Mouse (Mus musculus) hindbrain, embryonic 12.5 days (tissue): ENCODE measurements around the gene Bbs9. TPM values are rescaled to one million over a fixed set of nuclear protein-coding genes. Genes with fewer than 3 reads are reported as not detected.
"Not testable (repeated sequence)": the region's sequence is repeated elsewhere in the genome, so short reads cannot be mapped to it uniquely, and the experiment has no call there.

Experiments used
- ATAC-seq: fragments of 200-750 bp; cut with Nextera tagmentation; 2 replicates; pipeline ENCODE4 v1.8.0; 2017; ENCODE audit warnings: moderate TSS enrichment; ENCODE audit not compliant: low FRiP score
- H3K27ac ChIP-seq: fragments of 300-500 bp; sonication (generic); 2 replicates; pipeline ENCODE4 v1.5.1; 2016; ENCODE audit warnings: mild to moderate bottlenecking
- H3K27me3 ChIP-seq: fragments of 300-500 bp; sonication (generic); 2 replicates; pipeline ENCODE4 v1.6.1; 2016; ENCODE audit warnings: mild to moderate bottlenecking
- H3K36me3 ChIP-seq: fragments of 300-500 bp; sonication (generic); 2 replicates; pipeline ENCODE4 v1.6.1; 2016; ENCODE audit warnings: mild to moderate bottlenecking
- H3K4me1 ChIP-seq: fragments of 300-500 bp; sonication (generic); 2 replicates; pipeline ENCODE4 v1.6.1; 2016
- H3K4me2 ChIP-seq: fragments of 300-500 bp; sonication (generic); replicated peaks from 2 replicates; pipeline ENCODE4 v1.6.1; 2016; ENCODE audit warnings: mild to moderate bottlenecking
- H3K4me3 ChIP-seq: fragments of 300-500 bp; sonication (generic); 2 replicates; pipeline ENCODE4 v1.5.1; 2016; ENCODE audit warnings: mild to moderate bottlenecking
- H3K9ac ChIP-seq: fragments of 300-500 bp; sonication (generic); 2 replicates; pipeline ENCODE4 v1.6.1; 2016; ENCODE audit warnings: mild to moderate bottlenecking, moderate library complexity
- H3K9me3 ChIP-seq: fragments of 300-500 bp; sonication (generic); replicated peaks from 2 replicates; pipeline ENCODE4 v1.6.1; 2016; ENCODE audit warnings: mild to moderate bottlenecking
- WGBS: fragments of 180-500 bp; shearing (Covaris S2); methylation state at CpG from one replicate; pipeline ENCODE4 v1.1.7; 2016; 5-methylcytosine and 5-hydroxymethylcytosine counted together
- polyA plus RNA-seq: library from polyadenylated mRNA; unstranded; fragments of >200 nt; fragmentation: Nextera tagmentation; extraction: Ambion mirVana; gene quantifications from 2 replicates; pipeline ENCODE4 v1.2.1, GENCODE M21; 2016

Bbs9 gene
- polyA plus RNA-seq, 1 experiment from 2014 or later, result 19.5 TPM

DNA sequence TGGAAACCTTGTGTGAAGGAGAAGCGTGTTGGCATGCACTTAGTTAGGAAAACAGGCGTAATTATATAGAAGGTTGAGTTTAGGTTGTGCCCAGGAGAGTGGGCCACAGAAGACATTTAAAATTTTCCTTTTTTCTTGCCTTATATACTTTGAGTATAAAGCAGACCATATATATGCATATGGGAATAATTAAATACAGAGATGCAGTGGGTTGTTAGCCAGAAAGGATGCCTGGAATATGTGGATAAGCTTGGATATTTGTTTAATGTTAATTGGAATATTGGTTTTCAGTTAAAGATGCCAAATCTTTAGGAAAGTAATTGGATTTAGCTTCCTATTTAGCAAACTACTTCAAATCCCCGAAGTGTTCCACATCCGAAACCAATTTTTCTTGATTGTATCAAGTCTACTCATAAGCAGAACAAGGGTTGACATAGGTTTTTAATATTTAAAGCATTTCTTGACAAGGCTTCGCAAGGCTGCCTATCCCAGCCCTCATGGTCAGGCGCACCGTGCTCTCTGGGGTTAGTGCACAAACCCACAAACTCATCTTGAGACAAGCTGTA is 221.4 kb downstream of the Bbs9 start:
- ATAC-seq, result no peak
- WGBS, result 86% methylated on average over 7 of the region's 7 CpGs
- H3K4me2 ChIP-seq, result no peak overlapping the region
- no peak overlapping the region for H3K27ac ChIP-seq
- no peak overlapping the region for H3K9ac ChIP-seq
- H3K4me1 ChIP-seq, result no peaks in the 10 kb centered on the region
- H3K9me3 ChIP-seq, result no peaks in the 10 kb centered on the region
- no peaks in the 10 kb centered on the region for H3K27me3 ChIP-seq
- H3K36me3 ChIP-seq, result no peaks in the 10 kb centered on the region
- no peak overlapping the region for H3K4me3 ChIP-seq

DNA sequence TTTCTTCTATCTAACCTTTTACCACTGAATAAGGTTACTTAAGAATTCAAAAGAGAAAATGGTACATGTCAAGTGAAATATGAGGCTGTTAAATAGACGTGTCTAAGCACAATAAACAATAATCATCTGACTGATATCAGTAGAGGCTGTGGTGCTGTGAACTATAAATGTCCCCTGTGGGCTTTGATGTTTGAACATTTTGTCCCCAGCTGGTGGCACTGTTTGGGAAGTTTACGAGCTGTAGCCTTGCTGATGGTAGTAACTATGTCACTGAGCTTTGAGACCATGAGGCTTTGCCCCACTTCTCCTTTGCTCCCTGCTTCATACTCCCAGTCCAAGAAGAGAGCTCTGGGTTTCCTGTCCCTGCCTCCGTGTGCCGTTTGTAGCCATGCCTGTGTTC is 222.3 kb downstream of the Bbs9 start:
- H3K4me1 ChIP-seq, result no peaks in the 10 kb centered on the region
- H3K4me2 ChIP-seq, result no peak overlapping the region
- no peaks in the 10 kb centered on the region for H3K9me3 ChIP-seq
- no peak for ATAC-seq
- H3K27me3 ChIP-seq, result no peaks in the 10 kb centered on the region
- H3K9ac ChIP-seq, result no peak overlapping the region
- WGBS, result 66% methylated on average over 4 of the region's 4 CpGs
- H3K4me3 ChIP-seq, result no peak overlapping the region
- H3K27ac ChIP-seq, result no peak overlapping the region
- H3K36me3 ChIP-seq, result no peaks in the 10 kb centered on the region

DNA sequence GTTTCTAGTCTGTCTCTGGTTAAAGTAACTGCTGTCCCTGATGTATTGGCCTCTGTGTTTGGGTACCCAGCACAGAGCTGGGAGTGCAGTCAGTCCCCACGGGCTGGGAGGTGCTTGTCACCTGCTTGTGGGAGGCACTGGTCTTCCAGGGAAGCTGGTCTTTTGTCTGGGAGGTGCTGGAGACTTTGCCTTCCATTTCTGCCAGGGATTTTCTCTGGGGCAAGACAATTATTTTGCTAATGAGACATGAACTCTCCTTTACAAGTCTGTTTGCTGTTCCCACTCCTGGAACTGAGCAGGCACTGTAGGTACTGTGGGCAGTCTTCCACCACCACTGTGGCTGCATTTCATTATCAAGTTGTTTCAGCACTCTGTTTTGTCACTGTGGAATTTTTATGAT is 223.0 kb downstream of the Bbs9 start:
- 29% methylated on average over 1 of the region's 1 CpGs for WGBS

DNA sequence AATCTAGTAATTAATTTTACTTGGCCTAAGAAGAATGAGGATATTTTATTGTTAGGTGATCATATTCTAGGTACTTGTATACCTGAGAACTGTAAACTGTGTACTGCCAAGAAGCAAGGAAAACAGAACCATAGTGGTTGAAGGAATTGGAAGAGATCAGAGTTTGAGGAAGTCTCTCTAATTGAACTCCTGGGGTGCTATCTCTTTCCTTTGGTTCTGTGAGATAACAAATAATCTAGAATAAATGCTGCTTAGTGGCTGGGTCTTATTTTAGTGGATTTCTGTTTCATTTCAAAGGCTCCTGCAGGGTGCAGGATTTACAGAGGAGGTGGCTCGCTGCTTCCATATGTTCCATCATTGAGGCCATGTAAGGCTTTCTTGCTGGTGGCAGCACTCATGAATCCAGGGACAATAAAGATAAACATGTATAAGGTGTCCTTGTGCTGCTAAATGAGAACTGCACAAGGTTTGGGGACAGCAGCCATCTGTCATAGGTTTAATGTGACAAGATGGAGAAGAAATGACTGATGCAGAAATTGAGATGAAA is 226.6 kb downstream of the Bbs9 start:
- no peak overlapping the region for H3K4me3 ChIP-seq
- no peak for ATAC-seq
- H3K4me1 ChIP-seq, result peaks cover 8% of the 10 kb centered on the region; the same call in 1 of the 2 replicates
- H3K27ac ChIP-seq, result no peak overlapping the region
- H3K9ac ChIP-seq, result no peak overlapping the region
- peaks cover 5% of the 10 kb centered on the region; the same call in 1 of the 2 replicates for H3K9me3 ChIP-seq
- no peaks in the 10 kb centered on the region for H3K36me3 ChIP-seq
- H3K27me3 ChIP-seq, result no peaks in the 10 kb centered on the region
- no peak overlapping the region for H3K4me2 ChIP-seq
- 85% methylated on average over 1 of the region's 1 CpGs for WGBS

More for the DNA sequence above, 223.0 kb downstream of the Bbs9 start:
- Histone ChIP-seq H3K4me1 (no peaks in the 10 kb centered on the region), H3K4me2 (no peak overlapping the region), H3K36me3 (no peaks in the 10 kb centered on the region), H3K27me3 (no peaks in the 10 kb centered on the region), H3K9ac (no peak overlapping the region), H3K27ac (no peak overlapping the region), H3K9me3 (peaks cover 2% of the 10 kb centered on the region; the same call in 1 of the 2 replicates), H3K4me3 (no peak overlapping the region)
- no peak for ATAC-seq

DNA sequence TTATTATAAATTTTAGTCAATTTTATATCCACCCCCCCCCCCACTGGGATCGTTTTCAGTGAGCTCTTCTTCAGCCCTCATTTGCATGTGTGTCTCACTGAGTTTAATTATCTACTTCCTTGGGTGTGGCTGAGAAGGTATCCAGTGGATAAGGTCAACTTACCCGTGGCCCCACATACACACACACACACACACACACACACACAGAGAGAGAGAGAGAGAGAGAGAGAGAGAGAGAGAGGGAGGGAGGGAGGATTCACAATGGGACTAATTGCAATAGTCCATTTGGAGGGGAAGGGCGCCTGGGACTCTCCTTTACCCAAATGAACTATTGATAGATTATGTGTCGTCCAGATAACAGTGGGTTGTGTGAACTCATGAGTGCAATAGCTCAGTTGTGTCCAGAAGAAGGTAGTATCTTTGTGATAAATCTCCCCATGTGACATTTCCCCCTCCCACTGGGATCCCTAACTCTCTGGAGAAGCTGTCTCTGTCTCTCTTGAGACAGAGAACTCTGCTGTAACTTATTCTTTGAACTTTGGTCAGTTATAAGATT is 227.4 kb downstream of the Bbs9 start:
- H3K36me3 ChIP-seq, result no peaks in the 10 kb centered on the region
- ATAC-seq, result no peak
- H3K4me1 ChIP-seq, result peaks cover 12% of the 10 kb centered on the region; the same call in 1 of the 2 replicates
- no peaks in the 10 kb centered on the region for H3K27me3 ChIP-seq
- no peak overlapping the region for H3K4me3 ChIP-seq
- no peak overlapping the region for H3K9ac ChIP-seq
- H3K4me2 ChIP-seq, result no peak overlapping the region
- peaks cover 5% of the 10 kb centered on the region; the same call in 1 of the 2 replicates for H3K9me3 ChIP-seq
- H3K27ac ChIP-seq, result no peak overlapping the region
- WGBS, result 95% methylated on average over 4 of the region's 4 CpGs

DNA sequence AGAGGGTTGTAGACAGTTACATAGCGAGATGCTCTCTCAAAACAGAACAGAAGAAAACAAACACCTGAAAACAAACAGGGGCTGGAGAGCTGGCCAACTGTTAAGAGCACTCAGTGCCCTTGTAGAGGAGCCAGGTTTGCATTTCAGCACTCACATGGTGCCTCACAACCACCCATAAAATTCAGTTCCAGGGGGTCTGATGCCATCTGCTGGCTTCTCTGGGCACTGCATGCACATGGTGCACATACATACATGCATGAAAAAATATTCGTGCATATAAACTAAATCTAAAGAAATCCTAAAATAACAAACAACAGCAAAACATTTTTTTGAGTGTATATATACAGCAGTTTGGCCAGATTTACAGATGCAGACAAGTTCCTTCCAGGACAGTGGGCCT is 228.0 kb downstream of the Bbs9 start:
- Histone ChIP-seq H3K27ac (no peak overlapping the region), H3K9ac (no peak overlapping the region), H3K4me1 (peaks cover 12% of the 10 kb centered on the region; the same call in 1 of the 2 replicates), H3K9me3 (peaks cover 5% of the 10 kb centered on the region; the same call in 1 of the 2 replicates), H3K27me3 (no peaks in the 10 kb centered on the region), H3K36me3 (no peaks in the 10 kb centered on the region), H3K4me2 (no peak overlapping the region), H3K4me3 (no peak overlapping the region)
- ATAC-seq, result no peak
- WGBS, result 95% methylated on average over 2 of the region's 2 CpGs

DNA sequence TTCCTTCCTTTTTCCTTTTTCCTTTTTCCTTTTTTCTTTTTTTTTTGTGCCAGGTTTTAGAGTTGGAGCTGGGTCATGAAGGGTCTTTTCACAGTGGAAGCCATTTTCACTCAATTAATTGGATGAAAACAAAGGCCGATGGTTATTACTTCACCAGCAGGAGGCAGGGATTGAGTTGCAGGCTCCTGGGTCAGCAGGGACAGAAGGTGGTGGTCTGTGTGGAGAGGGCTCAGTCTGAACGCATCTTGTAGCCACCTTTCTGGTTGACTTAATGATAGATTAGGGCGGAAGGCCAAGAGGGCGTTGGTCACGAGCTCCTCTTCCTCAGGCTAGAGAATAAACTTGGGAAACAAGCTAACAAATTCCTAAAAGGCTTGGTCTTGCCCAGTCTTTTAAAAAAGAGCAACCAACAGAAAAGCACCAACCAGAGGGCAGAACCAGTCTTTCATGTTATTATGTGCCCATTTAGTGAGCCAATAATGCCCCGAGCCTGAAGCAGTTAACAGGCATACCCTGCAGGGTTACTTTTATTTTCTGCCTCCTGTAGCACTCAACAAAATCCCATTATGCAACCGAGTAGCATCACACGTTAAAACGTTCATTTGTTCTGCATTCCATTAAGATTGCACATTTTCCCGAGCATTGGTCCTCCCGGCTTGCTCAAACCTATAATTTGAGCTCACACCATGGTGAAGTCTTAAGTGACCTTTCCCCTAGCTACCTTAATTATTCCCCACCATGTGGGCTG is 231.8 kb downstream of the Bbs9 start:
- Histone ChIP-seq H3K4me1 (peaks cover 14% of the 10 kb centered on the region; the same call in 1 of the 2 replicates), H3K9me3 (peaks cover 5% of the 10 kb centered on the region; the same call in 1 of the 2 replicates), H3K4me2 (no peak overlapping the region), H3K36me3 (no peaks in the 10 kb centered on the region), H3K9ac (no peak overlapping the region), H3K27me3 (no peaks in the 10 kb centered on the region), H3K27ac (no peak overlapping the region), H3K4me3 (no peak overlapping the region)
- ATAC-seq, result no peak
- WGBS, result 34% methylated on average over 11 of the region's 11 CpGs

DNA sequence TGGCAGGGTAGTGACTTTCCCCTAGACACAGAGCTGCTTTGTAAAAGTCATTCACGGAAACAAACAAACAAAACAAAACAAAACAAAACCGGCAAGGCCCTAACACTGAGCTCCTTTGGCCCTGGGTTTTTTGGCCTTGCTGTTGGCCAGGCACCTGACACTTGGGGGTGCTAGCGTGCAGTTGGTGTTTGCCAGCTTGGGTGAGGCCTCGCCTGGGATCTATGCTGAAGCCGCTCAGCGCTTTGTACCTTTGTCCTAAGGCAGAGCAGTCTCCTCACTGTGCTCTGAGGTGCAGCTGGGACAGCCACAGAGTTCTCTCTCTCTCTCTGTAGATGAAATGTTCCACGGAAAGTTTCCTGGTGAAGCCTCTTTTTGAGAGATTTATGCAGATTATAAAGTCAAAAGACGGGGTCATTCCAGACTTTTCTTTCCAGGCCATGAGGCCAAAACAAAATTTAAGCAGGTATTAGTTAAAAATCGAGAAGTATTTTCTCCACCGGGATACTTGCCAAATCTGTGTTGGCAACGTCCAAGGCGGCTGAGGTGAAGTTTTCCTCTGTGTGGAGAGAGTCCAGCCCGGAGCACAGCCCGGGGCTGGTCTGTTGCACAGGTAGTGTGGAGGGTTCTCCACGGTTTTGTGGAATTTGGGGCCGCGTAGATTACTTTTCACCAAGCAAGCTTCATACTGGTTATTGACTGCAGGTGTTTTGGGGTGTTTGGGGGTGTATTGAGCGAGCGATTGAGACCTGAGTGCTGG is 233.6 kb downstream of the Bbs9 start:
- no peaks in the 10 kb centered on the region for H3K36me3 ChIP-seq
- no peak overlapping the region for H3K4me3 ChIP-seq
- peaks cover 14% of the 10 kb centered on the region; the same call in 1 of the 2 replicates for H3K4me1 ChIP-seq
- no peak overlapping the region; the same call in 1 of the 2 replicates for H3K27ac ChIP-seq
- peak; percentile 82 for ATAC-seq
- no peak overlapping the region for H3K9ac ChIP-seq
- H3K27me3 ChIP-seq, result no peaks in the 10 kb centered on the region
- 54% methylated on average over 19 of the region's 19 CpGs for WGBS
- H3K9me3 ChIP-seq, result no peaks in the 10 kb centered on the region
- no peak overlapping the region for H3K4me2 ChIP-seq

DNA sequence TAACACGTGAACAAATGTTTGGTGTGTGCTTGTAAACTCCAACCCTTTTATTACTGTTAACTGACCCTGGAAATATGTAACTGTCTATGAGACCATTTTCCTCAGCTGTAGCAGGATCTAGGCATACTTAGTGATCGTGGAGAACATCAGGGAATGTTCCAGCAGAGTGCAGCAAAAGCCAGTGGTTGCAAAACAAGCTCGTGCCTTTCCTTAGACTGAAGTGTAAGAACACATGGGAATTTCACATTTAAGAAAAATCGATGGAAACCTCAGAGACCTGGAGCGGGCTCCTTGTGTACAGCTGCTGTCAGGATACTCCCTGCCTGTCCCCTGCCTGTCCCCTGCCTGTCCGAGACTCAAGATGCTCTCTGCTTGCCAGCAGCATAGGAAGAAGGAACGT is 234.5 kb downstream of the Bbs9 start:
- Histone ChIP-seq H3K27me3 (no peaks in the 10 kb centered on the region), H3K36me3 (no peaks in the 10 kb centered on the region), H3K4me3 (no peak overlapping the region), H3K9ac (no peak overlapping the region), H3K27ac (no peak overlapping the region), H3K9me3 (no peaks in the 10 kb centered on the region), H3K4me1 (peaks cover 14% of the 10 kb centered on the region; the same call in 1 of the 2 replicates), H3K4me2 (no peak overlapping the region)
- whole genome bisulfite sequencing, result 82% methylated on average over 7 of the region's 7 CpGs
- no peak for ATAC-seq

DNA sequence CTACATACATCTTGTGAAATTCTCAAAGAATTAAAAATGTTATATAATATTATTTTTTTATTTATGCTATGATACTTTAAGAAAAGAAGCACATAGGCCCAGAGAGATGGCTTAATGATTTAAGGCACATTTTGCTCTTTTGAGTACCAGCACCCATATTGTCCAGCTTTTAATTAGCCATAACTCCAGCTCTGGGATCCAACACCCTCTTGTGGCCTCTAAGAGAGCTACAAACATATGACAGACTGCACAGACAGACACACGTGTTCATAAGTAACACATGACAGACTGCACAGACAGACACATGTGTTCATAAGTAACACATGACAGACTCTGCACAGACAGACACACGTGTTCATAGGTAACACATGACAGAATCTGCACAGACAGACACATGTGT is 235.8 kb downstream of the Bbs9 start:
- no peaks in the 10 kb centered on the region for H3K27me3 ChIP-seq
- H3K4me1 ChIP-seq, result peaks cover 12% of the 10 kb centered on the region; the same call in 1 of the 2 replicates
- no peaks in the 10 kb centered on the region for H3K9me3 ChIP-seq
- no peaks in the 10 kb centered on the region for H3K36me3 ChIP-seq
- no peak overlapping the region for H3K9ac ChIP-seq
- 87% methylated on average over 2 of the region's 2 CpGs for WGBS
- no peak for ATAC-seq
- no peak overlapping the region for H3K4me3 ChIP-seq
- no peak overlapping the region for H3K27ac ChIP-seq
- no peak overlapping the region for H3K4me2 ChIP-seq

DNA sequence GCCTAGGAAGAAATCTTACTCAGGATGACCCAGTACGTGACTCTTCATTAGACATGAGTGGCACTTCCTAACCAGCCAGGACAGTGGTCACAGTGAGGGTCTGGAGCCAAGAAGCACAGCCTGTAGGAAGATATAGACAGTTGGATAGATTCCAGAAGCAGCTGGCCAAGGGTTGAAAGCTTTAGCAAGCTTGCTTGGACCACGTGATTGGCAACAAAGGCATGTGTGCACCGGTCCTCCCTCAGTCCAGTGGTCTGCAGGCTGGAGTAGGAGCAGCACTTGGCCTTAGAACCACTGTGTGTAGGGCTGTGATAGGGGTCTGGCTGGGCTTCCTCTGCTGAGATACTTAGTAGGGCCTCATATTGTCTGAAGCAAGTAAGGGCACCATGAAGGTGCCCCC is 237.2 kb downstream of the Bbs9 start:
- 75% methylated on average over 3 of the region's 3 CpGs for WGBS
- Histone ChIP-seq H3K4me1 (0 out of 2 replicates have a peak, but pooled peaks cover 2% of the 10 kb centered on the region), H3K9me3 (no peaks in the 10 kb centered on the region), H3K36me3 (no peaks in the 10 kb centered on the region), H3K4me2 (no peak overlapping the region), H3K27me3 (no peaks in the 10 kb centered on the region), H3K9ac (no peak overlapping the region), H3K27ac (no peak overlapping the region), H3K4me3 (no peak overlapping the region)
- no peak for ATAC-seq

DNA sequence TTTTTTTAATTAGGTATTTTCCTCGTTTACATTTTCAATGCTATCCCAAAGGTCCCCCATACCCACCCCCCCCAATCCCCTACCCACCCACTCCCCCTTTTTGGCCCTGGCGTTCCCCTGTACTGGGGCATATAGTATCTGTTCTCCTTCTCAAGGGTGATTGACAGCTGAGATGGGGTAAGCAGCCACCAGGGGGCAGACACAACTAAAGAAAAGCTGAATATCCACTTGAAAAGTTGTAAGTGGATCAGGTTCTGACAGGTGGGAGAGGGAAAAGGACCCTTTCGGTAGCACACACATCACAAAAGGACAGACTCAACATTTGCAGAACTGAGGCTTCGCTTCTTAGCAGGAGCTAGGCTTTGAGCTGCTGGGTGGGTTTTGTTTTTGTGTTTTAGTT is 237.8 kb downstream of the Bbs9 start:
- WGBS, result 42% methylated on average over 4 of the region's 4 CpGs
- not testable (repeated sequence) for ATAC-seq, H3K4me1 ChIP-seq, H3K27me3 ChIP-seq, H3K9ac ChIP-seq, H3K36me3 ChIP-seq, H3K4me3 ChIP-seq, H3K27ac ChIP-seq, H3K9me3 ChIP-seq, H3K4me2 ChIP-seq
